Mouse (Mus musculus): ENCODE results near the gene Tasp1.
"Not testable (repeated sequence)": the region's sequence is repeated elsewhere in the genome, so short reads cannot be mapped to it uniquely, and the experiment has no call there.

Tasp1 gene

DNA sequence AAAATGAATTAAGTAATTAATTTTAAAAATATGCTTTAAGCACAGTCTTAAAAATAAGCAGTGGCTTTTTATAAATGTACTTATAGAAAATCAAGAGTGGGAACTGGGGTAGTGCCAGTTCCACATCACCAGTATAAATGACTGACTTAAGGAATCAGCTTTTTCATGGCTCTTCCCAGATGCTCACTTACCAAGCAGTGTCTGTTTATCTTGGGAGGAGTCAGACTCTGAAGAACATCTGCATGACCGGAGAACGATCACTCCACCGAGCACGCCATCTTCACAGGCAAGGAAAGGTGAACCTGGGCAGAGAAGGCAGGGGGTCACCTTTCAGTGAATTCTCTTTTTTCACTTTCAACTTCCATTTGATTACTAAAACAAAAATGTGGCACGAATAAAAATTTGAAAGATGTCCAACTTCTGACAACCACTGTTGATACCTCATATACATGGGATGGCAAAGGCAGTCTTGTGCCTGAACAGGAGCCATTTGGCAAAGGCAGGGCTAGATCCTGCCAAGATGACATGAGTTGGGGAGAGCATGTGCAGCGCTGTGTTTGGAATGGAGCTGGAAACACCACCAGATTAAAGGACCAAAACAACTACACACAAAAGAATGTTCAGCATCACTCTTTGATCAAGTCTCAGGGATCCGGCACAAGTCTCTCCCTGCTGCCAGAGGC lies 182.9 kb downstream of the Tasp1 start:
- no peak for DNase-seq (ENCODE audit: low read depth, low spot score)

DNA sequence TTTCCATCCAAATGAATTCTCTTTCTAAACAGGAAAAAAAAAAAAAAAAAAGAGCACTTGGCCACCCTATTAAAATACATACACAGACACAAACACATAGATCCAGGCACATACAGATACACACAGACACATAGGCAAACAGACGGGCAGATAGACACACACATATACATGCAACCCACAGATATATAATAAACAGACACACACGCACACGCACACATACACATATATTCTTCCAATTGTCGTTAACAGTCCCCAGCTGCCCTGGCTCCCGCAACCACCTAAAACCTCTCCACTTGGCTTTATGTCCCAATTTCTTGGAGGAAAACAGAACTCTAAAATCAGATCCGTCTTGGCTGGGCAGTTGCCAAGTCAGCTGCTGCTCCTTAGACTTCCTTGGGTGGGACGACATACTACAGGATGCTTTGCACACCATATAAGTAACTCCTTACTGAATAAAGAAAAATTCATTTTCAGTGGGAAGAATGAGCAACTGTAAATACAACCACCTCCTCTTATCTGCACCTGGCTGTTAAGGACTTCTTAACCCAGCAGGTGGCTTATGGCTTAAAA lies 188.5 kb downstream of the Tasp1 start:
- DNase-seq (ENCODE audit: low read depth, low spot score): peak; percentile 26

GRCm38 (mm10) chr2:139875876-139876275 lies 190.7 kb downstream of the Tasp1 start:
- DNase-seq (ENCODE audit: low read depth, low spot score): no peak

- no peak for DNase-seq (ENCODE audit: low read depth, low spot score)
Observed at GRCm38 (mm10) chr2:139874173-139874572, 192.4 kb downstream of the Tasp1 start.

GRCm38 (mm10) chr2:139873762-139874161 lies 192.8 kb downstream of the Tasp1 start:
- no peak for DNase-seq (ENCODE audit: low read depth, low spot score)

DNA sequence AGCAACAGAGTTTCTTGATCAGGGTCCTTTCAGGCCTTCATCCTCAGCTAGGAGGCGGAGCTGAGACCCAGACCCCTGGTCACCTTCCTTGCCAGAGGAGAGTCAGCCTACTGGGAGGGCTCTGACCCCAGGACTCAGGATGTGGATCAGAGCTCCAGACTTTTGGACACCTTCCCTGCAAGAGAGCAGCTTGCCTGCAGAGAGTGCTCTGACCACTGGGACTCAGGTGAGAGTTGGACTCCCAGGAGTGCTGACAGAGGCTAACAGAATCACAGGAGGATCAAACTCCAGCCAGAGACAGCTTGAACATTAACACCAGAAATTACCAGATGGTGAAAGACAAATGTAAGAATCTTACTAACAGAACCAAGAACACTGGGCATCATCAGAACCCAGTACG lies 197.5 kb downstream of the Tasp1 start:
- not testable (repeated sequence) for DNase-seq (ENCODE audit: low read depth, low spot score)

- DNase-seq (ENCODE audit: low read depth, low spot score): not testable (repeated sequence)
Observed at GRCm38 (mm10) chr2:139863396-139863795, 203.2 kb downstream of the Tasp1 start.

GRCm38 (mm10) chr2:139860133-139860494 lies 206.5 kb downstream of the Tasp1 start:
- no peak for DNase-seq (ENCODE audit: low read depth, low spot score)

DNA sequence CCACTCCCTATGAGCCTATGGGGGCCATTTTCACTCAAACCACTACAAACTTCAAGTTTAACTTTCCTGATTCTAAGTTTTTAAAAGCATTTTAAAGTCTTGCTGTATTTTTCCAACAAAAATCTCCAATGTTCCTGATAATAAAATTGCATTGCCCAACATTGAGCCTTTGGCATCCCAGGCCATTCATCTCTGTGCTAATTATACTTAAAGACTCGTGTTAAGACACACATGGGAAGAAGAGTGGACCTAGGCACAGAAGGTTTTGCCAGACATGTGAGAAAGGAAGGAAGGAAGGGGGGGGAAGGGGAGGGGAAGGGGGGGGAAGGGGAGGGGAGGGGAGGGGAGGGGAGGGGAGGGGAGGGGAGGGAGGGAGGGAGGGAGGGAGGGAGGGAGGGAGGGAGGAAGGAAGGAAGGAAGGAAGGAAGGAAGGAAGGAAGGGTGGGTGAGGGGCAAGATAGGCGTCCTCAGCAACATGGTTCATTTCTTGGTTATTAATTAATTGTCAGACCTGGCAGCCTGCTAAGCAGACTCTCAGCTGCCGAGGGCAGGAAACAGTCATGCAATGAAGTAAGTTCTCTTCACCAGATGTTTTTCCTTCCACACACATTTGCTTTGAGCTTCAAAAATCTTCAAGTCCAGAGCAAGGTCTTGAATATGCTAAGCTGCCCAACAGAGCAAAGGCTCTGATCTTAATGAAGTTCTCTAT lies 207.0 kb downstream of the Tasp1 start:
- DNase-seq (ENCODE audit: low read depth, low spot score): no peak

DNA sequence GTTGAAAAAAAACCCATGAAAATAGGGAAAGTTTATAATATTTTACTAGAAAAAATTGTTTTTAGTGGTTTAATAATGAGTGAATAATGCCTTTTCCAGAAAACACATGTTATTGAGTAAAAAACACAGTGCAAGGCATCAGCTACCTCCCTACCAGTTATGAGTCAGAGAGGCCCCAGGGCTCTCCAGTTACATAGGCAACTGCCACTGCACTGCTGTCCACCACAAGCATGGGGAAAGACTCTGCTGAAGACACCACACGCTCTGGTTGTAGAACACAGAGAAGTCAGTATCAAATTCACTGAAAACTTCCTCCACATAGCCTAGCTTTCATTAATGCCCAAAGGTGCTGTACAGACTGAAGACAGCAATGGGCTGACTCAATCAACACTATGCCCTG lies 217.0 kb downstream of the Tasp1 start:
- DNase-seq (ENCODE audit: low read depth, low spot score): no peak

GRCm38 (mm10) chr2:139841359-139841758 lies 225.2 kb downstream of the Tasp1 start:
- DNase-seq (ENCODE audit: low read depth, low spot score): no peak

DNA sequence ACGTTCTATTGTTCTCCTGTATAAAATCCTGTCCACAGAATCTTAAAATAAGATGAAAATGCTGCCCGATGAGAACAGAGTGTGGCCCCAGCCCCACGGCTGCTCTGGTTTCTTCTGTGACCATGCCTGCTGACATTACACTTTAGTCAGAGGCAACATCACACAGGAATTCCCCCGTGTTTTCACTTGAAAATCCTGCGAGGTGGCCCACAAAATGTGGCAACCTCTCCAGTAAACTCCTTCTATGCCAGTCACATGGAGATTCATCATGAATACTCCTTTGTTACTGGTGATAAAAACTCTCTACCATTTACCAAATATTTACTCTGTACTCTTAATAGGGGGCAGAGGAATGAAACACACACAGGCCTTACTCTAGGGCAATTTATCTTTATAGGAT lies 225.7 kb downstream of the Tasp1 start:
- no peak for DNase-seq (ENCODE audit: low read depth, low spot score)

GRCm38 (mm10) chr2:139821589-139822378 lies 244.8 kb downstream of the Tasp1 start:
- no peak for DNase-seq (ENCODE audit: low read depth, low spot score)

GRCm38 (mm10) chr2:139817275-139817674 lies 249.3 kb downstream of the Tasp1 start:
- no peak for DNase-seq (ENCODE audit: low read depth, low spot score)

DNA sequence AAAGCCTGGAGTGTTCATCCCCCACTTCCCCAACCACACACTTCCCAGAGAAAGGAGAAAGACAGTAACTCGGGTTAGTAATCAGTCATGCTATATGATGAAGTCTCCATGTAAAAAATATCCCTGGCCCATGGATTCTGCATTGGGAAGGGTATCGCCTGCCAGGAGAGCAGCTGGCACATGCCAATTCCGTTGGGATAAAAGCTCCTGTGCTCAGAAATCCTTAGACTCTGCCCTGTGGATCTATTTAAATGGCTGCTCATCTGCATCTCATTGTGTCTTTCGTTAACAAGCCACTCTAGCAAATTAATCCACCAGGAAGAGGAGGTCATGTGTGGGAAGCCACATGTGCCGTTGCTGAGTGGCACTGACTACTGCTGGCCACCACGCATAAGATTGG lies 258.7 kb downstream of the Tasp1 start:
- no peak for DNase-seq (ENCODE audit: low read depth, low spot score)

DNA sequence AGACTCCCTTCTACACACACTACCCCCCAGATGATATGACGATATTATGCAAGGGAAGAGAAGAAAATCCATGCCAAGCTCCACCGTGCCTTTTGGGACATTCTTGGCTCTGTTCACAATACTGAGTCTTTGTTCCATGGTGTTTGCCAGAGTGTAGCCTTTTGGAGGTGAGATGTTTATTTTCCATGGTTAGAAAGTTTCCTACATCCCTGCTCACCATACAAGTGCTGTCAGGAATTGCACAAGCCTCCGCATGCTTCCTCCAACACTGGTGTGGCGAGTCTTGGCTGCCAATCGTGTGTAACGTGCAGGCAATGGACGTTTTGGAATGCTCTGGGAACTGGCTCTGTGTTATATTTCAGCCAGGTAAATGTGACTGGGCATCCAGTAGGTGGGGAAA lies 262.6 kb downstream of the Tasp1 start:
- no peak for DNase-seq (ENCODE audit: low read depth, low spot score)

DNA sequence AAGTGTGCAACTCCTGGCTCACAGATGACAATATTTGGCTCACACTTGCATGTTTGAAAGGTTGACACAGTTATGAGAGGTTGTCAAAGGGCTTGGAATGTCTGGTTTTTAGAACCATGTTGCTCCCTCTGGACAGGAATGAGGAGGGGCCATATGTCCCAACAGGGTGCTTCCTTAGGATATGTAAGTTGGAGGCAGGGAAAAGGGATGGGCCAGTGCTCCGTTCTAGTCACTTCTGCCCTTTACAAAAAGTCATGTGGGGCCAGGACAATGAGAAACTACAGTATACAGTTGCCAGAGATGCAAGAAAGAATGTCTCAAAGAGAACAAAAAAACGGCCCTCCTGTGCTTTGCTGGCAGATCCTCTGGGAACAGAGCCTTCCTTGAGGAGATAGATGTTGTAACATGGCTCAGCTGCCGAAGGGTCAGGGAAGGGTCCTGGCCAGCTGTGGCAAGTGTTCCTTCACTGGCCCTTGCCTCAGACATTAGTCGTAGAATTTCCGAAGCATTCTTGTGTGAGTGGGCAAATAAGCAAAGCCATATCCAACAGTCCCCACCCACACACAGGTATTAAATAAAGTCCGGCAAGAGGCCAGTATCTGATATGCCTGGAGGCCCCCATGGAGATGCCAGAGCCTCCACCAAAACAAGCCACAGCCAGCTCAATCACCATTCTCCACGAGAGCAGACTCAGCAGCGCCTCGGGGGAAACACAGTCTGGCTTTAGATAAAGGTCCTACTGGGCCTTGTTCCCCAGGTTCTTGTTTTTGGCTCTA lies 274.1 kb downstream of the Tasp1 start:
- DNase-seq (ENCODE audit: low read depth, low spot score): no peak

DNA sequence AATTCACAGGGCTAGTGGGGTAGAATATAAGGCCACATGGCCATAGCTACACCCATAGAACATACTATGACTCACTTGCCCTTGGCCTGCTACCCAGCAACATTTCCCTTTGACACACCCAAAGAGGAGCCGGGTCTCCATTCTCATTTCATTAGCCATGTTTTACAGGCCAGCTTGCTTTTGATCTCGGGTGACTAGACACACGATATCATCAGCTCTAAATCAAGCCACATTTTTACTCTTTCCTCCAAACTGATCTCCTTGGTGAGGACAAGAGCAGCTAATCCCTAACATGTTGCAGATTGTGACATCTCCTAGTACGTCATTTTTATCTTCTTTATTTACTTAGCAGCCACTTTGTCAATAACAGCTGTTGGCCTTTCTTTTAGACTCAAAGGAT lies 277.9 kb downstream of the Tasp1 start:
- DNase-seq (ENCODE audit: low read depth, low spot score): no peak

- DNase-seq (ENCODE audit: low read depth, low spot score): peak; percentile 68
Observed at GRCm38 (mm10) chr2:139784946-139785345, 281.7 kb downstream of the Tasp1 start.

- peak; percentile 31 for DNase-seq (ENCODE audit: low read depth, low spot score)
Observed at GRCm38 (mm10) chr2:139784465-139784864, 282.1 kb downstream of the Tasp1 start.
